Mouse (Mus musculus) intestine, embryonic 15.5 days (tissue): ENCODE data around the gene Lhx1. TPM values are rescaled to one million over a fixed set of nuclear protein-coding genes. Genes with fewer than 3 reads are reported as not detected.

ENCODE experiments used
- ATAC-seq: fragments of 200-750 bp; cut with Nextera tagmentation; 2 replicates; pipeline ENCODE4 v1.8.0; 2017; ENCODE audit warnings: moderate TSS enrichment, moderate library complexity
- H3K27ac ChIP-seq: fragments of 300-500 bp; sonication (generic); 2 replicates; pipeline ENCODE4 v1.5.1; 2015; ENCODE audit warnings: mild to moderate bottlenecking, inconsistent platforms
- H3K27me3 ChIP-seq: fragments of 300-500 bp; sonication (generic); replicated peaks from 2 replicates; pipeline ENCODE4 v1.6.1; 2015; ENCODE audit warnings: inconsistent platforms
- H3K36me3 ChIP-seq: fragments of 300-500 bp; sonication (generic); 2 replicates; pipeline ENCODE4 v1.6.1; 2015; ENCODE audit warnings: inconsistent platforms
- H3K4me1 ChIP-seq: fragments of 300-500 bp; sonication (generic); replicated peaks from 2 replicates; pipeline ENCODE4 v1.6.1; 2015; ENCODE audit warnings: inconsistent platforms
- H3K4me2 ChIP-seq: fragments of 300-500 bp; sonication (generic); replicated peaks from 2 replicates; pipeline ENCODE4 v1.6.1; 2015; ENCODE audit warnings: mild to moderate bottlenecking, inconsistent platforms
- H3K4me3 ChIP-seq: fragments of 300-500 bp; sonication (generic); replicated peaks from 2 replicates; pipeline ENCODE4 v1.5.1; 2015; ENCODE audit warnings: inconsistent platforms
- H3K9ac ChIP-seq: fragments of 300-500 bp; sonication (generic); 2 replicates; pipeline ENCODE4 v1.6.1; 2015; ENCODE audit warnings: inconsistent platforms
- H3K9me3 ChIP-seq: fragments of 300-500 bp; sonication (generic); 2 replicates; pipeline ENCODE4 v1.6.1; 2016; ENCODE audit warnings: inconsistent platforms
- WGBS: fragments of 180-500 bp; shearing (Covaris S2); methylation state at CpG from one replicate; pipeline ENCODE4 v1.1.7; 2015; 5-methylcytosine and 5-hydroxymethylcytosine counted together
- polyA plus RNA-seq: library from polyadenylated mRNA; unstranded; fragments of >200 nt; fragmentation: Nextera tagmentation; extraction: Ambion mirVana; gene quantifications from 2 replicates; pipeline ENCODE4 v1.2.1, GENCODE M21; 2015

Gene Lhx1
- polyA plus RNA-seq, 1 experiment from 2014 or later = 0.24 TPM

- Histone ChIP-seq H3K27ac (no peak overlapping the region), H3K4me1 (no peaks in the 10 kb centered on the region), H3K36me3 (no peaks in the 10 kb centered on the region), H3K27me3 (no peaks in the 10 kb centered on the region), H3K4me3 (no peak overlapping the region), H3K4me2 (no peak overlapping the region), H3K9me3 (no peaks in the 10 kb centered on the region), H3K9ac (no peak overlapping the region)
- ATAC-seq = no peak
- 86% methylated on average over 14 of the region's 14 CpGs for WGBS
Measured at GRCm38 (mm10) chr11:84553821-84554450, 28.6 kb upstream of the Lhx1 start.

GRCm38 (mm10) chr11:84551296-84551695, 26.0 kb upstream of the Lhx1 start:
- no peak overlapping the region for H3K9ac ChIP-seq
- ATAC-seq = no peak
- H3K27me3 ChIP-seq = no peaks in the 10 kb centered on the region
- WGBS = 65% methylated on average over 4 of the region's 4 CpGs
- H3K9me3 ChIP-seq = no peaks in the 10 kb centered on the region
- no peak overlapping the region for H3K27ac ChIP-seq
- H3K4me1 ChIP-seq = no peaks in the 10 kb centered on the region
- no peak overlapping the region for H3K4me2 ChIP-seq
- no peak overlapping the region for H3K4me3 ChIP-seq
- no peaks in the 10 kb centered on the region for H3K36me3 ChIP-seq

- WGBS = 52% methylated on average over 6 of the region's 6 CpGs
- no peak for ATAC-seq
- H3K4me2 ChIP-seq = no peak overlapping the region
- no peak overlapping the region for H3K27ac ChIP-seq
- no peaks in the 10 kb centered on the region for H3K27me3 ChIP-seq
- H3K9me3 ChIP-seq = no peaks in the 10 kb centered on the region
- H3K4me1 ChIP-seq = no peaks in the 10 kb centered on the region
- H3K9ac ChIP-seq = no peak overlapping the region
- no peak overlapping the region for H3K4me3 ChIP-seq
- H3K36me3 ChIP-seq = no peaks in the 10 kb centered on the region
Measured at GRCm38 (mm10) chr11:84549258-84549791, 24.0 kb upstream of the Lhx1 start.

GRCm38 (mm10) chr11:84548293-84548692, 23.0 kb upstream of the Lhx1 start:
- ATAC-seq = no peak
- WGBS = 45% methylated on average over 2 of the region's 2 CpGs

GRCm38 (mm10) chr11:84539981-84540380, 14.6 kb upstream of the Lhx1 start:
- ATAC-seq = no peak
- no peak overlapping the region for H3K27ac ChIP-seq
- 25% methylated on average over 4 of the region's 4 CpGs for WGBS
- no peak overlapping the region for H3K4me3 ChIP-seq
- no peaks in the 10 kb centered on the region for H3K27me3 ChIP-seq
- no peaks in the 10 kb centered on the region for H3K4me1 ChIP-seq
- H3K9ac ChIP-seq = no peak overlapping the region
- no peaks in the 10 kb centered on the region for H3K36me3 ChIP-seq
- H3K4me2 ChIP-seq = no peak overlapping the region
- H3K9me3 ChIP-seq = no peaks in the 10 kb centered on the region

More at GRCm38 (mm10) chr11:84548293-84548692, 23.0 kb upstream of the Lhx1 start:
- no peak overlapping the region for H3K4me3 ChIP-seq
- no peaks in the 10 kb centered on the region for H3K36me3 ChIP-seq
- H3K9ac ChIP-seq = no peak overlapping the region
- H3K27ac ChIP-seq = no peak overlapping the region
- no peaks in the 10 kb centered on the region for H3K9me3 ChIP-seq
- H3K4me1 ChIP-seq = no peaks in the 10 kb centered on the region
- H3K4me2 ChIP-seq = no peak overlapping the region
- H3K27me3 ChIP-seq = no peaks in the 10 kb centered on the region

- ATAC-seq = no peak
- Histone ChIP-seq H3K9ac (no peak overlapping the region), H3K4me1 (peaks cover 19% of the 10 kb centered on the region), H3K36me3 (no peaks in the 10 kb centered on the region), H3K4me2 (no peak overlapping the region), H3K4me3 (no peak overlapping the region), H3K27me3 (peaks cover 74% of the 10 kb centered on the region), H3K27ac (no peak overlapping the region), H3K9me3 (no peaks in the 10 kb centered on the region)
- WGBS = 20% methylated on average over 14 of the region's 14 CpGs
Measured at GRCm38 (mm10) chr11:84529797-84530703, 4.7 kb upstream of the Lhx1 start.

- no peak overlapping the region for H3K4me3 ChIP-seq
- peaks cover 82% of the 10 kb centered on the region for H3K27me3 ChIP-seq
Measured at GRCm38 (mm10) chr11:84529143-84529755, 3.9 kb upstream of the Lhx1 start.

GRCm38 (mm10) chr11:84526976-84527860, 1.9 kb upstream of the Lhx1 start:
- 12% methylated on average over 29 of the region's 29 CpGs for WGBS
- no peak overlapping the region for H3K27ac ChIP-seq
- H3K4me1 ChIP-seq = peaks cover 37% of the 10 kb centered on the region
- ATAC-seq = no peak
- H3K27me3 ChIP-seq = peaks cover 96% of the 10 kb centered on the region
- no peak overlapping the region for H3K4me3 ChIP-seq
- no peak overlapping the region for H3K4me2 ChIP-seq
- H3K9me3 ChIP-seq = no peaks in the 10 kb centered on the region
- no peak overlapping the region for H3K9ac ChIP-seq
- no peaks in the 10 kb centered on the region for H3K36me3 ChIP-seq

More at GRCm38 (mm10) chr11:84529143-84529755, 3.9 kb upstream of the Lhx1 start:
- Histone ChIP-seq H3K4me2 (0 out of 2 replicates have a peak overlapping the region, but pooled peaks have one; percentile 28), H3K27ac (no peak overlapping the region), H3K9ac (no peak overlapping the region), H3K9me3 (no peaks in the 10 kb centered on the region), H3K36me3 (no peaks in the 10 kb centered on the region), H3K4me1 (peaks cover 26% of the 10 kb centered on the region)
- ATAC-seq = no peak
- WGBS = 6% methylated on average over 24 of the region's 24 CpGs

- H3K4me3 ChIP-seq = peak overlapping the region; percentile 47
- no peak overlapping the region for H3K27ac ChIP-seq
- no peak overlapping the region for H3K9ac ChIP-seq
- 1% methylated on average over 10 of the region's 10 CpGs for WGBS
- ATAC-seq = no peak
- H3K27me3 ChIP-seq = peaks cover 96% of the 10 kb centered on the region
- H3K9me3 ChIP-seq = no peaks in the 10 kb centered on the region
- peak overlapping the region; percentile 94 for H3K4me2 ChIP-seq
- H3K4me1 ChIP-seq = peaks cover 39% of the 10 kb centered on the region
- no peaks in the 10 kb centered on the region for H3K36me3 ChIP-seq
Measured at GRCm38 (mm10) chr11:84526451-84526850, 1.1 kb upstream of the Lhx1 start.

GRCm38 (mm10) chr11:84524511-84525270, 644 bp downstream of the Lhx1 start:
- no peak overlapping the region for H3K9ac ChIP-seq
- peaks cover 43% of the 10 kb centered on the region for H3K4me1 ChIP-seq
- H3K4me2 ChIP-seq = peak overlapping the region; percentile 94
- H3K27me3 ChIP-seq = peaks cover 99% of the 10 kb centered on the region
- H3K36me3 ChIP-seq = no peaks in the 10 kb centered on the region
- under 1% methylated on average over 47 of the region's 48 CpGs for WGBS
- H3K4me3 ChIP-seq = peak overlapping the region; percentile 47
- no peaks in the 10 kb centered on the region for H3K9me3 ChIP-seq
- no peak for ATAC-seq
- H3K27ac ChIP-seq = no peak overlapping the region
